Mouse (Mus musculus): ENCODE measurements at regions not wholly inside any gene's neighbourhood (a gene's known extent, or its start where the extent isn't known, plus 50 kb on each side); places are given as distances from the start of the nearest gene placed in this dataset.

DNA sequence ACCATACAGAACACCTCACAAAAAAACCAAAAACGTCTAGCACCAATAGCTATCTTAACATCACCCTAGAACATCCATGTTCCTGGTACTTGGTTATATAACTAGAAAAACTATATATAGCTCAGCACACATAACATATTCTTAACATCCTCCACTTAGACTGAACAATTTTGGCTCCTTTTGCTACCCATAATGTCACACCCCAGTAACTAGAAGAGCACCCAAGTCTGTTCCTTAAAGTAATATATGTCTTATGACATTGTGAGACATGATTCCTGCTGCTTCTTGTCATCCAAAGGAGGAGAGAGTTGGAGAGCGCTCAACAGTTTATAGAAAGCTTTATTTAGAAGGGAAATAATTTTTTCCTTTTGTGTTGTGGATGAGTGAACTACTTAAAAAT lies 1206.1 kb downstream of the A830018L16Rik start:
- TF ChIP-seq CTCF (IDR thresholded peaks at IDR 0.05; ENCODE audit: low read depth) (no peak), EP300 (IDR thresholded peaks at IDR 0.05; ENCODE audit: low read depth) (no peak)

All from heart, postnatal 0 days (tissue).